Mouse (Mus musculus): Measurements from ENCODE around the gene A530032D15Rik. TPM values are rescaled to one million over a fixed set of nuclear protein-coding genes. Genes with fewer than 3 reads are reported as not detected.
"Not testable (repeated sequence)": the region's sequence is repeated elsewhere in the genome, so short reads cannot be mapped to it uniquely, and the experiment has no call there.

A530032D15Rik gene
- total RNA-seq, 1 experiment from 2014 or later = 4.3 TPM

DNA sequence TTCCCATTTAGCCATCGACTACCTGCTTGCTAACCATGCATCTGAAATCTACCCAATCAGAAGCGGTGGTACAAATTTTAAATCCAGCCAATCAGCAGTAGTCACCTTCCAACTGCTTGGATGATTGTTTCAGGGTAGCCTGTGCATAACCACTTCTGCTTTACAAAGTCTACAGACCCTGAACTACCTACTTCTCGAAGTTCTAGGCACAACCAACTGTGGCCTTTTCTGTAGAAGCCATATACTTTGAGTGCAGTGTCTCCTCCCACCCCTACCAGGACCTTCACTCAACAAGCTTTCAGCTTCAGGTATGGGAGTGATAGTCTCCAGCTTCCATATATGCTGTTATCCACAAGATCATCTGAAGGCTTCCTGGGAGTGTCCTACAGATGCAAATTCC lies 17.5 kb downstream of the A530032D15Rik start:
- ATAC-seq (replicated peaks in 1 of 2; ENCODE audit: insufficient read depth in 1 of 2, low FRiP score in 2 of 2, low TSS enrichment in 1 of 2, low read depth in 1 of 2, poor library complexity in 2 of 2, severe bottlenecking in 2 of 2) = not testable (repeated sequence)

DNA sequence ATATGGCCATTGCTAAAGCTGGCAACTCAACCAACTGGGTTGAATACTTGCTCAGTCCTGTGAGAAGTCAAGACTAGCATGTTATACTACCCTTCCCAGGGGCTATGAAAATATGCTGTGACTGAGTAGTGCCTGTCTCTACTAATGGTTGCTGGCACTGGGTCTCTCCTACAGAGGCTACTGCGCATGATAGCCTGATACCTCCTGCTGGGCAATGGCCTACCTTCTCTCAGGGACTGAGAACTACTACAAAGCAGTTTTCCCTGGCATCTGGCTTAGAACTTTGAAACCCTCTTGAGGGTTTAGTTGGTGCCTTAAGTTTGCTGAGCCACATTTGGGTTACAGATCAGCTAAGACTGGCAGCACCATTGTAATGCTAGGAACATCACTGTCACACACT lies 23.4 kb downstream of the A530032D15Rik start:
- ATAC-seq (replicated peaks in 1 of 2; ENCODE audit: insufficient read depth in 1 of 2, low FRiP score in 2 of 2, low TSS enrichment in 1 of 2, low read depth in 1 of 2, poor library complexity in 2 of 2, severe bottlenecking in 2 of 2) = not testable (repeated sequence)

DNA sequence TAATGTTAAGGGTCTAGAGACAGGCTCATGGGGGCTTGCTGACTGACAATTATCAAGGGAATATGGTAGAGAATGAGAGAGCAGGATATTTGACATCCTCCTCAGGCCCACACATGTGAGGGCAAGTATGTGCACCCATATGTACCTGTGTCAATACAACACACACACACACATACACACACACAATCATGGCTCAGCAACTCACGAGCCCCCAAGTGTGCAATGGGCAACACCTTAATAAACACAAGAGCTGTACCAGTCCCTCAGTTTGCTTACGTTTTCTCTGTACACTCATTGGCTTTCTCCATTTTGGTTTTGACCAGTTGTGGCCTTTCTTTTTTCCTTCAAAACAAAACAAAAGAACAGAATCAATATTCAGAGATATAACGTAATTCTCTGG lies 24.9 kb downstream of the A530032D15Rik start:
- ATAC-seq (replicated peaks in 1 of 2; ENCODE audit: insufficient read depth in 1 of 2, low FRiP score in 2 of 2, low TSS enrichment in 1 of 2, low read depth in 1 of 2, poor library complexity in 2 of 2, severe bottlenecking in 2 of 2) = not testable (repeated sequence)

DNA sequence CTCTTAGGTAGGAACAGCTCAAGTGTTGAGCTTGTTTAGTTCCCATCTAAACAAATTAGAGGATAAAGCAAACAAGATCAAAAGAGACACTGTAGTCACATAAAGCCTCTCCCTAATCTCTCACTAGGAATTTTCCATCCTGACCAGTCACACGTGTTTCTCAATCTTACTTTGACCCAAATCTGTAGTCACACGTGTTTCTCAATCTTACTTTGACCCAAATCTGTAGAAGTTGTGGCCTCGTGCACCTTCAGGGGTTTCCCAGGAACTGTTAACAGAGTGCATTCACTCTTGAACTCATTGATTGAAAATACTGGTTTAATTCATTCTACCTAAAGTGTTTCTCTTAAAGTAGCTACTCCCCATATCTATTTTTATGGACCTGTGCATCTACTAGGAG lies 36.6 kb downstream of the A530032D15Rik start:
- ATAC-seq (replicated peaks in 1 of 2; ENCODE audit: insufficient read depth in 1 of 2, low FRiP score in 2 of 2, low TSS enrichment in 1 of 2, low read depth in 1 of 2, poor library complexity in 2 of 2, severe bottlenecking in 2 of 2) = not testable (repeated sequence)

DNA sequence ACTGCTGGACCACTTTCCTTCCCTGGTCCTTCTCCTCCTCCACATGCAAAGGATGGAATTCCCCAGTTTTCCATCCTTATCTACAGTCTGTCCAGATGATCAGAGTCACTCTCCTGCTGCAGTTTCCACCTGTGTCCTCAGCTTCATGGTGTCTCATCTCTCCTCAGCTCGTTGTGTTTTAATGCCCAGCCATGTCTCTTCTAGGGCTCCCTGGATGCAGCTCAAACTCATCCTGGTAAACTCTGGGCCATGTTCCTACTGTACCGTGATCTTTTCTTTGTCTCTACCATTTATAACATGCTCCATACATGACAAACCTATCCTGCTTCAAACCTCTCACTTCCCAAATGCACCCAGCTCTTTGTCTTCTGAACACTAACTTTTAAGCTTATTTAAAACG lies 38.0 kb downstream of the A530032D15Rik start:
- ATAC-seq (replicated peaks in 1 of 2; ENCODE audit: insufficient read depth in 1 of 2, low FRiP score in 2 of 2, low TSS enrichment in 1 of 2, low read depth in 1 of 2, poor library complexity in 2 of 2, severe bottlenecking in 2 of 2) = not testable (repeated sequence)

DNA sequence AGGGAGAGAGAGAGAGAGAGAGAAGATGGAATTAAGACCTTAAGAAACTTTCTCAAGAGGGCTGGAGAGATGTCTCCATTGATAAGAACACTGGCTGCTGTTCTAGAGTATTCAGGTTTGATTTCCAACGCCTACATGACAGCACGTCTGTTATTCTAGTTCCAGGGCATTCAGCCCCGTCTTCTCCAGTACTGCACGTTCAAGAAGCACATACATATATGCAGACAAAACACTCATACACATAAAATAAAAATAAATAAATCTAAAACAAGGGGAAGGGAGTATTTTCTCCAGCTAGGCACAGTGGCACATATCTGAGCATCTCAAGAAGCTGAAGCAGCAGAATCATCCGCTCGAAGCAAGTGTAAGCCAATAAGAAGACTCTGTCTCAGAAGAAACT lies 73.9 kb downstream of the A530032D15Rik start:
- not testable (repeated sequence) for ATAC-seq (replicated peaks in 1 of 2; ENCODE audit: insufficient read depth in 1 of 2, low FRiP score in 2 of 2, low TSS enrichment in 1 of 2, low read depth in 1 of 2, poor library complexity in 2 of 2, severe bottlenecking in 2 of 2)

DNA sequence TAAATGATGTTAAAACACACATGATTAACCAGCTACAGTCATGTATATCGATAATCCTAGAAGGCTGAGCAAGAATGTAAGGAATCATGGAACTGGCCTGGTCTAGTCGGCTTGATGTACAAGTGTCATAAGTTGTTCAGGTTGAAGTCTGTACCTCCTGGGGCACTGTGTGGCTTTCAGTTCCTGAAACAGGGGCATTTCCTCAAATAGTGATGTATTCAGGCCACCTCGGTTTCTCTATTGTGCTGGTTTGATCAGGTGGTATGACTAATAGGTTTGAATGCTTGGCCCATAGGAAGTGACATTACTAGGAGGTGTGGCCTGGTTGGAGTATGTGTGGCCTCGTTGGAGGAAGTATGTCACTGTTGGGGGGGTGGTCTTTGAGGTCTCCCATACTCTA lies 75.3 kb downstream of the A530032D15Rik start:
- ATAC-seq (replicated peaks in 1 of 2; ENCODE audit: insufficient read depth in 1 of 2, low FRiP score in 2 of 2, low TSS enrichment in 1 of 2, low read depth in 1 of 2, poor library complexity in 2 of 2, severe bottlenecking in 2 of 2) = not testable (repeated sequence)

DNA sequence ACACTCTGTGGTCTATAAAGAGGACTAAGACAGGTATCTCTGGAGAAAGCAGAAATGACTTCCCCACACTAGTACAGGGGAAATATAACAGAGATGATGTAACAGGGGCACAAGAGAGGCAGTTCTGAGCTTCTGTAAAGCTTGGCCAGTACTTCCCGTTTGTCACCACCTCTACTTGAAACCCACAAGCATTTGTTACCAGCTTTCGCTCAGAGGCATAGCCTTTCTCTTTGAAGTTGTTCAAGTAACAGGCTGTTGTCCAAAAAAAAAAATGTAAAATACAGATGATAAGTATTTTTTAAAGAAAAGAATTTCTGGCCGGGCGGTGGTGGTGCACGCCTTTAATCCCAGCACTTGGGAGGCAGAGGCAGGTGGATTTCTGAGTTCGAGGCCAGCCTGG lies 76.0 kb downstream of the A530032D15Rik start:
- not testable (repeated sequence) for ATAC-seq (replicated peaks in 1 of 2; ENCODE audit: insufficient read depth in 1 of 2, low FRiP score in 2 of 2, low TSS enrichment in 1 of 2, low read depth in 1 of 2, poor library complexity in 2 of 2, severe bottlenecking in 2 of 2)

Other genes starting within 250 kb of the A530032D15Rik start
- gene Slc16a14, start 174.7 kb downstream of the A530032D15Rik start, total RNA-seq (2017) = not detected in 2 replicates
- gene Gm10553, start 9.7 kb downstream of the A530032D15Rik start, total RNA-seq (2017) = not detected in 2 replicates
- gene C130026I21Rik, start 160.7 kb upstream of the A530032D15Rik start, total RNA-seq (2017) = 15.2 and 30.6 TPM in 2 replicates

Data from hematopoietic stem cell, adult 5-6 weeks (primary cell).